Mouse (Mus musculus) midbrain, embryonic 11.5 days (tissue): ENCODE results near the gene Gm49450. TPM values are rescaled to one million over a fixed set of nuclear protein-coding genes. Genes with fewer than 3 reads are reported as not detected.

ENCODE experiments used
- ATAC-seq: fragments of 200-750 bp; cut with Nextera tagmentation; 2 replicates; pipeline ENCODE4 v1.8.0; 2017; ENCODE audit warnings: moderate TSS enrichment, moderate library complexity; ENCODE audit not compliant: low FRiP score
- DNase-seq: peaks from one replicate; pipeline ENCODE4 v3.0.0; 2015; ENCODE audit warnings: low spot score; ENCODE audit errors: missing footprints
- H3K27ac ChIP-seq: fragments of 300-500 bp; sonication (generic); 2 replicates; pipeline ENCODE4 v1.5.1; 2014; ENCODE audit warnings: low read depth, low read length
- H3K27me3 ChIP-seq: fragments of 300-500 bp; sonication (generic); 2 replicates; pipeline ENCODE4 v1.6.1; 2014; ENCODE audit warnings: mild to moderate bottlenecking, low read length, moderate library complexity, mixed read lengths; ENCODE audit not compliant: control insufficient read depth, insufficient read depth
- H3K36me3 ChIP-seq: fragments of 300-500 bp; sonication (generic); 2 replicates; pipeline ENCODE4 v1.6.1; 2014; ENCODE audit warnings: mild to moderate bottlenecking, low read length, moderate library complexity, mixed read lengths; ENCODE audit not compliant: control insufficient read depth, insufficient read depth
- H3K4me1 ChIP-seq: fragments of 300-500 bp; sonication (generic); 2 replicates; pipeline ENCODE4 v1.6.1; 2014; ENCODE audit warnings: low read length; ENCODE audit not compliant: control insufficient read depth, insufficient read depth
- H3K4me2 ChIP-seq: fragments of 300-500 bp; sonication (generic); 2 replicates; pipeline ENCODE4 v1.6.1; 2014; ENCODE audit warnings: mild to moderate bottlenecking, moderate library complexity
- H3K4me3 ChIP-seq: fragments of 300-500 bp; sonication (generic); 2 replicates; pipeline ENCODE4 v1.5.1; 2014; ENCODE audit warnings: low read depth, low read length
- H3K9ac ChIP-seq: fragments of 300-500 bp; sonication (generic); 2 replicates; pipeline ENCODE4 v1.6.1; 2014; ENCODE audit warnings: low read length
- H3K9me3 ChIP-seq: fragments of 300-500 bp; sonication (generic); 2 replicates; pipeline ENCODE4 v1.6.1; 2016; ENCODE audit warnings: low read length; ENCODE audit not compliant: control insufficient read depth
- WGBS: fragments of 180-500 bp; shearing (Covaris S2); extraction: QIAGEN DNeasy Blood & Tissue Kit; methylation state at CpG from one replicate; pipeline ENCODE4 v1.1.7; 2014; 5-methylcytosine and 5-hydroxymethylcytosine counted together
- polyA plus RNA-seq: library from polyadenylated mRNA; unstranded; fragments of >200 nt; fragmentation: Nextera tagmentation; extraction: Ambion mirVana; gene quantifications from 2 replicates; pipeline ENCODE4 v1.2.1, GENCODE M21; 2014

Gene Gm49450
- polyA plus RNA-seq, 1 experiment from 2014 or later: not detected

GRCm38 (mm10) chr15:98893940-98894745 is 59.2 kb downstream of the Gm49450 start, which contains the start of gene Rhebl1:
Gene Rhebl1, minus strand, starts transcription at chr15:98894540.
- peaks cover 77% of the 10 kb centered on the region for H3K27me3 ChIP-seq
- WGBS: under 1% methylated on average over 77 of the region's 77 CpGs
- H3K4me3 ChIP-seq: peak within 1 kb of the TSS; percentile 42
- H3K27ac ChIP-seq: no peak within 1 kb of the TSS; the same call in 1 of the 2 replicates
- no peaks in the 10 kb centered on the region for H3K9me3 ChIP-seq
- peak within 1 kb of the TSS; percentile 59 for H3K9ac ChIP-seq
- DNase-seq (peak; percentile 97), ATAC-seq (no peak)
- H3K4me2 ChIP-seq: peak within 1 kb of the TSS; percentile 85
- no peaks in the 10 kb centered on the region for H3K36me3 ChIP-seq
- H3K4me1 ChIP-seq: peaks cover 28% of the 10 kb centered on the region

GRCm38 (mm10) chr15:98893036-98893435 is 60.3 kb downstream of the Gm49450 start:
- Histone ChIP-seq H3K4me2 (no peak overlapping the region), H3K4me3 (no peak overlapping the region), H3K36me3 (no peaks in the 10 kb centered on the region), H3K27me3 (peaks cover 66% of the 10 kb centered on the region), H3K4me1 (peaks cover 23% of the 10 kb centered on the region), H3K27ac (no peak overlapping the region), H3K9me3 (no peaks in the 10 kb centered on the region), H3K9ac (no peak overlapping the region)
- WGBS: 30% methylated on average over 4 of the region's 4 CpGs
- DNase-seq (peak; percentile 86), ATAC-seq (no peak)

DNA sequence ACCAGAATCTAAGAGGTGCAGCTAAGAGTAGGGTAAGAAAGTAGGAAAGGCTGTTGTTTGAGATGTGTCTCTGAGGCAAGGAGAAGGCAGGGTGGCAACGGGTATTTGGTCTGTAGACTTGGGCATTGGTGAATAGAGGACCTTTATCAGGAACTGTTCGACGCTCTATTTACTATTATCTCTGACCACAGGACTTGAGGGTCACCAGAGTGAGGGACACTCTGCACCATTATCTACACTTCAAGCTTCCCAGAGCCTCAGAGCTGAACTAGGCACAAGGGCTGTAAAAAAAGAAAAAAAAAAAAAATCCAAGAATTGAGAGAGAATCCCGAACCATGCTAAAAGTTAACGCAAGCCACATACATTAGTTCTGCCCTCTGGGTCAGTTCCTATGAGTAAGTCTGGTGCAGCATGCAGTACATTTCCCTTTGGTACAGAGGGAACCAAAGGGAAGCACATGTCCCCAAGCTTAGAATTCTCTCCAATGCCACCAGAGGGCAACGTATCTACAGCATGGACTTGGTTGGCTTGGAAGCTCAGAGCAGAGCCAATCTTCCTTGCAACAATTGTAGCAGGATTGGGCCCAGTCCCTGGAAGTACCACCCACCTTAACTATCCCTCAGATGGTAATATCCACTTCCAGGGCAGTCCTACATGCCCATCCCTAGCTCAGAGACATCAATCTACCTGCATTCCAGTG is 61.3 kb downstream of the Gm49450 start:
- Histone ChIP-seq H3K4me2 (no peak overlapping the region), H3K27ac (no peak overlapping the region), H3K9ac (no peak overlapping the region), H3K9me3 (no peaks in the 10 kb centered on the region), H3K27me3 (peaks cover 57% of the 10 kb centered on the region), H3K36me3 (no peaks in the 10 kb centered on the region), H3K4me3 (no peak overlapping the region), H3K4me1 (peaks cover 22% of the 10 kb centered on the region)
- ATAC-seq (0 out of 2 replicates have a peak, but pooled peaks have one; percentile 18), DNase-seq (peak; percentile 92)
- 46% methylated on average over 6 of the region's 6 CpGs for WGBS

DNA sequence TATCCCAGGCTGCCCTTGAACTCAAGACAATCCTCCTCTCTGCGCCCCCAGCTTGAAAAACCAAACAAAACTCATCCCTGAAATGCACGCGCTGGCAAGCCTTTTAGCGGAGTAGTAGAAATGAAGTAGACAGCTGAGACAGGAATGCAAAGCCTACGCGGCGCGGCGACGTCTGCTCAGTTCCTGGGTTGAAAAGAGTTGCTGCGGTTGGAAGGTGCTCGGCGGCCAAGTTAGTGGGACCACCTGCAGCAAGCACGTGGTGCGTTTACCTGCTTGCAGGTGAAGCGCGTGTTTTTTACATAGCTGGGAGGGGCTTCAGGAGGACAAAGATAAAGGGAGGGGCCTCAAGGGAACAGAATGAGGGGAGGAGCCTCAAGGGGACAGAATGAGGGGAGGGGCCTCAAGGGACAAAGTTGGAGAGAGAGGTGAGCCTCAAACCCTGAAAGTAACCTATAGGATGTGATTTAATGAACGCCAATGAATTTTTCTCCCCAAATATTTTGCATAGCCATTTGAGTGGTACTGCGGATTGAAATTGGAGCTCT is 62.1 kb downstream of the Gm49450 start:
- 10% methylated on average over 19 of the region's 19 CpGs for WGBS
- H3K4me2 ChIP-seq: peak overlapping the region; percentile 14; the same call in 1 of the 2 replicates
- H3K4me1 ChIP-seq: peaks cover 22% of the 10 kb centered on the region
- no peak overlapping the region for H3K4me3 ChIP-seq
- H3K27me3 ChIP-seq: peaks cover 50% of the 10 kb centered on the region
- H3K9me3 ChIP-seq: no peaks in the 10 kb centered on the region
- H3K9ac ChIP-seq: no peak overlapping the region
- ATAC-seq (no peak), DNase-seq (no peak)
- no peak overlapping the region for H3K27ac ChIP-seq
- no peaks in the 10 kb centered on the region for H3K36me3 ChIP-seq

GRCm38 (mm10) chr15:98887526-98887925 is 65.8 kb downstream of the Gm49450 start:
- Histone ChIP-seq H3K4me3 (no peak overlapping the region), H3K4me1 (no peaks in the 10 kb centered on the region), H3K9ac (no peak overlapping the region), H3K27me3 (peaks cover 12% of the 10 kb centered on the region), H3K9me3 (no peaks in the 10 kb centered on the region), H3K27ac (no peak overlapping the region), H3K4me2 (no peak overlapping the region), H3K36me3 (no peaks in the 10 kb centered on the region)
- no peak for ATAC-seq
- DNase-seq: no peak
- WGBS: 85% methylated on average over 7 of the region's 7 CpGs

- Histone ChIP-seq H3K9me3 (no peaks in the 10 kb centered on the region), H3K4me2 (no peak overlapping the region), H3K4me3 (no peak overlapping the region), H3K36me3 (no peaks in the 10 kb centered on the region), H3K27me3 (peaks cover 5% of the 10 kb centered on the region), H3K9ac (no peak overlapping the region), H3K27ac (no peak overlapping the region), H3K4me1 (no peaks in the 10 kb centered on the region)
- WGBS: 64% methylated on average over 8 of the region's 8 CpGs
- DNase-seq (no peak), ATAC-seq (no peak)
These were observed 66.5 kb downstream of the Gm49450 start for GRCm38 (mm10) chr15:98886667-98887387.

GRCm38 (mm10) chr15:98884106-98884505 is 69.2 kb downstream of the Gm49450 start:
- Histone ChIP-seq H3K27me3 (no peaks in the 10 kb centered on the region), H3K4me1 (peaks cover 7% of the 10 kb centered on the region; the same call in 1 of the 2 replicates), H3K36me3 (no peaks in the 10 kb centered on the region), H3K9ac (no peak overlapping the region), H3K27ac (no peak overlapping the region), H3K9me3 (no peaks in the 10 kb centered on the region), H3K4me3 (no peak overlapping the region), H3K4me2 (no peak overlapping the region)
- 68% methylated on average over 1 of the region's 1 CpGs for whole genome bisulfite sequencing
- DNase-seq (no peak), ATAC-seq (no peak)

- Histone ChIP-seq H3K36me3 (no peaks in the 10 kb centered on the region), H3K27me3 (no peaks in the 10 kb centered on the region), H3K4me3 (no peak overlapping the region), H3K4me2 (no peak overlapping the region), H3K9ac (no peak overlapping the region), H3K4me1 (peaks cover 7% of the 10 kb centered on the region; the same call in 1 of the 2 replicates), H3K27ac (no peak overlapping the region), H3K9me3 (no peaks in the 10 kb centered on the region)
- ATAC-seq (no peak), DNase-seq (no peak)
These were observed 69.7 kb downstream of the Gm49450 start for GRCm38 (mm10) chr15:98883661-98884060.
